Mouse (Mus musculus): ENCODE data around the gene Lactb. TPM values are rescaled to one million over a fixed set of nuclear protein-coding genes. Genes with fewer than 3 reads are reported as not detected.

Lactb gene
- polyA plus RNA-seq, 1 experiment from 2014 or later: 12.3 TPM

GRCm38 (mm10) chr9:66919981-66920380 lies 55.3 kb downstream of the Lactb start:
- Histone ChIP-seq H3K27me3 (replicated peaks; ENCODE audit: control insufficient read depth, insufficient read depth, low read length) (no peaks in the 10 kb centered on the region), H3K4me1 (ENCODE audit: control insufficient read depth, insufficient read depth, low read depth, low read length) (peaks cover 8% of the 10 kb centered on the region), H3K9me3 (ENCODE audit: control insufficient read depth, low read length) (no peaks in the 10 kb centered on the region), H3K4me2 (ENCODE audit: low read length) (peak overlapping the region; percentile 75), H3K27ac (ENCODE audit: low read depth, low read length) (peak overlapping the region; percentile 65), H3K9ac (ENCODE audit: low read depth, low read length) (peak overlapping the region; percentile 50), H3K4me3 (ENCODE audit: low read length) (peak overlapping the region; percentile 85), H3K36me3 (ENCODE audit: control insufficient read depth, insufficient read depth, low read length) (no peaks in the 10 kb centered on the region)
- WGBS: 0% methylated on average over 14 of the region's 14 CpGs
- ATAC-seq: peak; percentile 63

GRCm38 (mm10) chr9:66919382-66919971 lies 55.8 kb downstream of the Lactb start, which contains the start of gene Rab8b:
Gene Rab8b, minus strand, starts transcription at chr9:66919687.
- peak within 1 kb of the TSS; percentile 85 for H3K4me3 ChIP-seq (ENCODE audit: low read length)
- peak; percentile 99 for ATAC-seq
- H3K36me3 ChIP-seq (ENCODE audit: control insufficient read depth, insufficient read depth, low read length): no peaks in the 10 kb centered on the region
- WGBS: 0% methylated on average over 44 of the region's 49 CpGs
- peaks cover 8% of the 10 kb centered on the region for H3K4me1 ChIP-seq (ENCODE audit: control insufficient read depth, insufficient read depth, low read depth, low read length)
- H3K9me3 ChIP-seq (ENCODE audit: control insufficient read depth, low read length): no peaks in the 10 kb centered on the region
- H3K27me3 ChIP-seq (replicated peaks; ENCODE audit: control insufficient read depth, insufficient read depth, low read length): no peaks in the 10 kb centered on the region
- H3K4me2 ChIP-seq (ENCODE audit: low read length): peak within 1 kb of the TSS; percentile 85
- peak within 1 kb of the TSS; percentile 91 for H3K9ac ChIP-seq (ENCODE audit: low read depth, low read length)
- H3K27ac ChIP-seq (ENCODE audit: low read depth, low read length): peak within 1 kb of the TSS; percentile 93

- peak overlapping the region; percentile 93 for H3K27ac ChIP-seq (ENCODE audit: low read depth, low read length)
- peak overlapping the region; percentile 85 for H3K4me3 ChIP-seq (ENCODE audit: low read length)
- H3K27me3 ChIP-seq (replicated peaks; ENCODE audit: control insufficient read depth, insufficient read depth, low read length): no peaks in the 10 kb centered on the region
- H3K9ac ChIP-seq (ENCODE audit: low read depth, low read length): peak overlapping the region; percentile 91
- peaks cover 8% of the 10 kb centered on the region for H3K4me1 ChIP-seq (ENCODE audit: control insufficient read depth, insufficient read depth, low read depth, low read length)
- peak overlapping the region; percentile 85 for H3K4me2 ChIP-seq (ENCODE audit: low read length)
- ATAC-seq: no peak
- H3K9me3 ChIP-seq (ENCODE audit: control insufficient read depth, low read length): no peaks in the 10 kb centered on the region
- no peaks in the 10 kb centered on the region for H3K36me3 ChIP-seq (ENCODE audit: control insufficient read depth, insufficient read depth, low read length)
- WGBS: 3% methylated on average over 27 of the region's 27 CpGs
Observed at GRCm38 (mm10) chr9:66918672-66919330, 56.5 kb downstream of the Lactb start.

DNA sequence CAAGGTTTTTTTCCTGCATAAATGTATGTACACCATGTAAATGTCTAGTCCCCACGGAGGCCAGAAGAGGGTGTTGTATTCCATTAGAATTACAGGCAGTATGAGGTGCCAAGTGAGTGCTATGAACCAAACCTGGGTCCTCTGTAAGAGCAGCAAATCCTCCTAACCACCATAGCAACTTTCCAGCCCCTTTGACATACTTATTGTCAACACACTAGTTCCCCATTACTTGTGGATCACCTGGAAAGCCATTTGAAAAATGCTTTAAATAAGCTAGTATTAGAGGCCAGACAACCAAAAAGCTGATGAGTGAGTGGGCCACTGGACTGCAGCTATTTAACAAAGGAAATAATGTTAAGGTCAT lies 57.4 kb downstream of the Lactb start:
- Histone ChIP-seq H3K27ac (ENCODE audit: low read depth, low read length) (no peak overlapping the region), H3K4me1 (ENCODE audit: control insufficient read depth, insufficient read depth, low read depth, low read length) (peaks cover 10% of the 10 kb centered on the region), H3K4me3 (ENCODE audit: low read length) (peak overlapping the region; percentile 85), H3K36me3 (ENCODE audit: control insufficient read depth, insufficient read depth, low read length) (no peaks in the 10 kb centered on the region), H3K27me3 (replicated peaks; ENCODE audit: control insufficient read depth, insufficient read depth, low read length) (no peaks in the 10 kb centered on the region), H3K9me3 (ENCODE audit: control insufficient read depth, low read length) (no peaks in the 10 kb centered on the region), H3K4me2 (ENCODE audit: low read length) (peak overlapping the region; percentile 85), H3K9ac (ENCODE audit: low read depth, low read length) (no peak overlapping the region)
- WGBS: 62% methylated on average over 1 of the region's 1 CpGs
- ATAC-seq: no peak

DNA sequence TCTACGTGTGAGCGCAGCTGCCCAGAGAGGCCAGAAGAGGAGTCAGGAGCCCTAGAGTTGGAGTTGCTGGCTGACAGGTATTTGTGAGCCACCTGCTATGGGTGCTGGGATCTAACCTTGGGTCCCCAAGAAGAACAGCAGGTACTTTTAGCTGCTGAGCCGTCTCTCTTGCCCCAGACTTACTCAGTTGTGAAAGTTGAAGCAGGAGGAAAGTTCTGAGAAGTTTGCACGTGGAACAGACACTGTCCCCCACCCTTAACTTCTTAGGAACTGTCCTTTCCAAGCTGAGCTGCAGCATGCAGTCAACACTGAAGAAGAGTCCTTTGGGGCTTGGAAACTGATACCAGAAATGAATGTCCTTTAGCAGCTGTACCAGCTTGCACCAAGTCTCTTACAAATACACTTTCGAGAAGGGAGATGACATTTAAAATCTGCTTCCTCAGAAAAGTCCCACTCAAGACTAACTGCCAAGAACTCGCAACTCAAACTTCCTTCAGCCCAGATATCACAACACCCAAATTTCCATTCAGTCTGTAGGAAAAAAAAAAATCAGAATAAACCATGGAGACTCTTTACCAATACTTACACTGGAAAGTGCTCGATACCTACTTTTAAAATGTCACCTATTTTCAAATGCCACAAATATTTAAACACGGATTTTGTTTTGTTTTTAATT lies 57.9 kb downstream of the Lactb start:
- ATAC-seq: no peak
- H3K27me3 ChIP-seq (replicated peaks; ENCODE audit: control insufficient read depth, insufficient read depth, low read length): no peaks in the 10 kb centered on the region
- WGBS: 90% methylated on average over 8 of the region's 8 CpGs
- H3K9ac ChIP-seq (ENCODE audit: low read depth, low read length): no peak overlapping the region
- H3K4me1 ChIP-seq (ENCODE audit: control insufficient read depth, insufficient read depth, low read depth, low read length): peaks cover 13% of the 10 kb centered on the region
- H3K9me3 ChIP-seq (ENCODE audit: control insufficient read depth, low read length): no peaks in the 10 kb centered on the region
- no peak overlapping the region for H3K4me3 ChIP-seq (ENCODE audit: low read length)
- no peaks in the 10 kb centered on the region for H3K36me3 ChIP-seq (ENCODE audit: control insufficient read depth, insufficient read depth, low read length)
- H3K4me2 ChIP-seq (ENCODE audit: low read length): peak overlapping the region; percentile 85; the same call in 1 of the 2 replicates
- H3K27ac ChIP-seq (ENCODE audit: low read depth, low read length): no peak overlapping the region

DNA sequence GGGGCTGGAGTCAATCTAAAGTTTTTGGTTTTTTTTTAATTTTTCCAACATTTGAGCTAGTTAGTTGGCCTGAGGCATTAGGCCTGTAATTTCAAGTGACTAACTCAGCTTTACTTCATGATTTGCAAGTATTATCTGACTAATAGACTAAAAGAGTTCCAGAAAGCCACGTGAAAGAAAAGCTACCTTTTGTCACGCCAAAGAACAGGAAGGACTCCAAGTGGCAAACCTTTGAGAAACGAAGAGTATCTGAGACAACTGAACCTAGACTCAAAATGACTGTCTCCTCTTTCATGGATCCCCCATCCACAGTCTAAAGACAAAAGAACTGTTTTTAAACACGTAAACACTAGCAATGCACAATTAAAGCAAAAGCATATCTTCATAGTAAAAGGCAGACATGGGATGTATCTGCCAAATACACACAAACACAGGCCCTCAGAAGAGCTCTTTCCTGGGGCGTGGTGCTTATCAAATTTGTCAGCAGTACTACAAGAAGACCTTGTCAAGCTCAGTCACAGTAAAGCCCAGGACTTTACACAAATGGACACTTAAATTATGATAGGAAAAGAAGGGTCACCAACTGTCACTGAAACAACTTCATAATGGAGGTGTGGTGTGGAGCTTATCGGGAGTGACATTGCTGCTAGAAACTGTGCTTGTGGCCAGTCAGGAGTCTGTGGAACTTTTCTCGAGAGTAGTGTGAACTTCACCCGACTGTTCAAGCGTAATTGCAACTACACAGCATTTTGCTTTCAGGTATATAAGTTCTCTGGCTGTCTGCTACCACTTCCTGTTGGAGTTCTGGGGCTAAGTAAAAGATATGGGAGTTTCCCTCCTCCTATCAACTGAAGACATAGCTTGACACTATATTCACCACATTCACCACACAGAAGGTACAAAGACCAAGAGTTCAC lies 59.2 kb downstream of the Lactb start:
- Histone ChIP-seq H3K4me3 (ENCODE audit: low read length) (no peak overlapping the region), H3K36me3 (ENCODE audit: control insufficient read depth, insufficient read depth, low read length) (no peaks in the 10 kb centered on the region), H3K27me3 (replicated peaks; ENCODE audit: control insufficient read depth, insufficient read depth, low read length) (no peaks in the 10 kb centered on the region), H3K4me2 (ENCODE audit: low read length) (peak overlapping the region; percentile 24), H3K4me1 (ENCODE audit: control insufficient read depth, insufficient read depth, low read depth, low read length) (peaks cover 13% of the 10 kb centered on the region), H3K27ac (ENCODE audit: low read depth, low read length) (no peak overlapping the region), H3K9ac (ENCODE audit: low read depth, low read length) (no peak overlapping the region), H3K9me3 (ENCODE audit: control insufficient read depth, low read length) (no peaks in the 10 kb centered on the region)
- ATAC-seq: no peak
- 86% methylated on average over 9 of the region's 9 CpGs for WGBS

GRCm38 (mm10) chr9:66915401-66915800 lies 59.9 kb downstream of the Lactb start:
- no peak overlapping the region for H3K27ac ChIP-seq (ENCODE audit: low read depth, low read length)

GRCm38 (mm10) chr9:66914540-66914939 lies 60.7 kb downstream of the Lactb start:
- peaks cover 13% of the 10 kb centered on the region for H3K4me1 ChIP-seq (ENCODE audit: control insufficient read depth, insufficient read depth, low read depth, low read length)

More at GRCm38 (mm10) chr9:66915401-66915800, 59.9 kb downstream of the Lactb start:
- Histone ChIP-seq H3K36me3 (ENCODE audit: control insufficient read depth, insufficient read depth, low read length) (no peaks in the 10 kb centered on the region), H3K4me3 (ENCODE audit: low read length) (no peak overlapping the region), H3K9me3 (ENCODE audit: control insufficient read depth, low read length) (no peaks in the 10 kb centered on the region), H3K27me3 (replicated peaks; ENCODE audit: control insufficient read depth, insufficient read depth, low read length) (no peaks in the 10 kb centered on the region), H3K4me1 (ENCODE audit: control insufficient read depth, insufficient read depth, low read depth, low read length) (peaks cover 13% of the 10 kb centered on the region), H3K4me2 (ENCODE audit: low read length) (no peak overlapping the region), H3K9ac (ENCODE audit: low read depth, low read length) (no peak overlapping the region)
- WGBS: 84% methylated on average over 5 of the region's 5 CpGs
- no peak for ATAC-seq

More at GRCm38 (mm10) chr9:66914540-66914939, 60.7 kb downstream of the Lactb start:
- Histone ChIP-seq H3K9me3 (ENCODE audit: control insufficient read depth, low read length) (no peaks in the 10 kb centered on the region), H3K36me3 (ENCODE audit: control insufficient read depth, insufficient read depth, low read length) (no peaks in the 10 kb centered on the region), H3K27me3 (replicated peaks; ENCODE audit: control insufficient read depth, insufficient read depth, low read length) (no peaks in the 10 kb centered on the region), H3K4me2 (ENCODE audit: low read length) (no peak overlapping the region), H3K9ac (ENCODE audit: low read depth, low read length) (no peak overlapping the region), H3K4me3 (ENCODE audit: low read length) (no peak overlapping the region), H3K27ac (ENCODE audit: low read depth, low read length) (no peak overlapping the region)
- no peak for ATAC-seq
- WGBS: 93% methylated on average over 3 of the region's 3 CpGs

Data from hindbrain, embryonic 16.5 days (tissue).